Mouse (Mus musculus) MEL (cell line): ENCODE measurements around the gene Nelfcd.

ENCODE experiments used
- CTCF ChIP-seq, 3 experiments: IDR thresholded peaks in 2 of 3; conservative IDR thresholded peaks in 1 of 3; 2 replicates each; pipeline ENCODE4 v1.5.1; 2011 to 2012; ENCODE audit warnings: low read length in 3 of 3, low read depth in 2 of 3, mild to moderate bottlenecking in 2 of 3, improper control_type of control experiment in 1 of 3, inconsistent platforms in 1 of 3, mixed read lengths in 1 of 3, moderate library complexity in 1 of 3; ENCODE audit not compliant: control insufficient read depth in 1 of 3, insufficient read depth in 1 of 3, poor library complexity in 1 of 3, severe bottlenecking in 1 of 3
- EP300 ChIP-seq, 2 experiments: IDR thresholded peaks; 2 replicates each; pipeline ENCODE4 v1.6.1; 2011; ENCODE audit warnings: improper control_type of control experiment in 2 of 2, low read length in 2 of 2, low read depth in 1 of 2, mild to moderate bottlenecking in 1 of 2
- ZKSCAN1 ChIP-seq: IDR thresholded peaks from 2 replicates; pipeline ENCODE4 v1.6.1; 2012; ENCODE audit warnings: low read depth, mild to moderate bottlenecking, inconsistent platforms, low read length, improper control_type of control experiment, moderate library complexity

GRCm38 (mm10) chr2:174442460-174442859 lies 26.9 kb downstream of the Nelfcd start:
- TF ChIP-seq CTCF (IDR thresholded peaks at IDR 0.05 in 2 of 3, conservative IDR thresholded peaks at IDR 0.05 in 1 of 3; ENCODE audit: control insufficient read depth in 1 of 3, insufficient read depth in 1 of 3, low read depth in 2 of 3, low read length in 3 of 3, poor library complexity in 1 of 3, severe bottlenecking in 1 of 3) (no peak), ZKSCAN1 (no peak), EP300 (IDR thresholded peaks at IDR 0.05; ENCODE audit: low read depth in 1 of 2, low read length in 2 of 2) (no peak)
